Mouse (Mus musculus): ENCODE measurements around the gene Ap2b1.

The Ap2b1 gene

DNA sequence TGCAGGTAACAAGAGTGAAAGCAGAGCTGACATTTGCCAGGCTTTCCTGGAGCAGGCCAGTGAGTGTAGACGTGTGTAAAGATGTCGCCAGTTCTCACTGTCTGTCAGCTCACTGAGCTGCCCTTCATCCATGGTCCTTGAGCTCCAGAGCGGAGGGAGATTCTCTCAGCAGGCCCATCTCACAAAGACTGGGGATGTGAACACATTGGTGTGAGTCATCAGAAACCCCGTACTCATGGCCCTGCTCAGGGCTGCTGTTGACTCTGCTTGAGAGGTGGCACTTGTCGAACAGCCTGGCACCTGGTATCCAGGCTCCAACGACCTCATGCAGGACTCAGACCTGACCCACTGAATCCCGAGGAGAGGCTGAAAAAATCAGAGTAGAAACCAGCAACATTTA is 105.0 kb downstream of the Ap2b1 start:
- DNase-seq, result no peak

DNA sequence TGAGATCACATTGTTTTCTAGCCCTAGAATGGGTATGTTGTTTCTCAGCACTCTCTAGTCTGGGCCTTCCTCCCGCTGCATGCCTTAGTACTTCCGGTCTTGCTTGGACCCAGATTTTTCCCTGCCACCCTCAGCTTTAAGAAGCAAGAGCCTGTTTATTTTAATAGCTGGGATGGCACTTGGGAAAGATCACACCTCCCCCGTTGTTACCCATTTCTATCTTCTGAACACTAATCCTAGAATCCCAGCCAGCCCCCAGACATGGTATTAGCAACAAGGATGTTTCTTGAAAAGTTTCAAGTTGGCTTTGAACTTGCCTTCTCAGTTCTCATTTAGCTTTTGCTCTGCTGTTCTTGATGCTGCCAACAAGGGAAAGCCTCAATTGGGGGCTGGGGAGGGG is 107.6 kb downstream of the Ap2b1 start:
- no peak for DNase-seq

DNA sequence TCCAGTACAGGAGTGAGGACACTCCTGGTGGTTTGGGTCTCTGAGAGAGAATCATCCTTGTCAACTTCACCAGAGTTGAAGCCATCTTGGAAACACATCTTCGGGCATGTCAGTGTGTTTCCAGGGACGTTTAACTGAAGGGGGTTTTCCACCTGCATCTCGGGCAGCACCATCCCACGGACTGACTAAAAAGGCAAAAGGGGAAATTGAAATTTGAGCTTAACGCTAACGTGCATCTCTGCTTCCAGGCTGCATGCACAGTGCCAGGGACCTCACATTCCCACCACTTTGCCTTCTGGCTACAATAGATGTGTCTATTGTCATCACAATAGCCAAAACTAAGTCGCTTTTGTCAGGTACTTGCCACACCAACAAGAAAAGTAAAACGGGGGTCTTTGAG is 109.4 kb downstream of the Ap2b1 start:
- no peak for DNase-seq

DNA sequence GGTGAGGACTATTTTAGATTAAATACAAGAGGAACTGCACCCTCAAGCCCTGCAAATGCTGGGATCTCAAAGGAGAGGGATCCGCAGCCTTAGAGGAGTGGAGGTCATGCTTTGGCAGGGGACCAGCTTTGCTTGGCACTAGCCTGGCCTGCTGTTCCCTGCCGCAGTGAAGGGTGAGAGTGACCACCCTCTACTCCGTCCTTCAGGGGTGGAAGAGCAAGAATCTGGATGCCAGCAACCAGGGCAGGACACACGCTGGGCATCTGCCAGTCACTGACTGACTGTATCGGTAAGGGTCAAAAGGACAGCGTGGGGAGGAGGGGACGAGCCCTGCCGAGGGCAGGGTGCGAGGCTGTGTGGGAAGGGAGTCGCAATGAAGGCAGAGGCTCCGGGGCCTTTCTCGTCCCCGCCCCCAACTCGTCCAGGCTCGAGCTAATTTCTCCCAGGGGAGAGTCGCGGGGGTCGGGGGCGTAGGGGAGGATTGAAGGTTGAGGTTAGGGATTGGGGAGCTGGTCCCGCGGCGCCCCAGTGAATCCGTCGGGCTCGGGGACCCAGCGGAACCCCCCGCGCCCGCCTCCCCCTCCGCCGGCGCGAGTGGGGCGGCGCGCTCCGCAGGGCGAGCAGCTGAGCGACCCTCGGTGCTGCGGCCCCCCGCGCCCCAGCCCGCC is 110.4 kb downstream of the Ap2b1 start, which contains the start of gene Rasl10b:
Rasl10b (plus strand) TSS at position 51 of the 668 bp plus-strand sequence.
- no peak for DNase-seq

- DNase-seq, result no peak
Measured at GRCm38 (mm10) chr11:83409792-83410291, 111.0 kb downstream of the Ap2b1 start.

DNA sequence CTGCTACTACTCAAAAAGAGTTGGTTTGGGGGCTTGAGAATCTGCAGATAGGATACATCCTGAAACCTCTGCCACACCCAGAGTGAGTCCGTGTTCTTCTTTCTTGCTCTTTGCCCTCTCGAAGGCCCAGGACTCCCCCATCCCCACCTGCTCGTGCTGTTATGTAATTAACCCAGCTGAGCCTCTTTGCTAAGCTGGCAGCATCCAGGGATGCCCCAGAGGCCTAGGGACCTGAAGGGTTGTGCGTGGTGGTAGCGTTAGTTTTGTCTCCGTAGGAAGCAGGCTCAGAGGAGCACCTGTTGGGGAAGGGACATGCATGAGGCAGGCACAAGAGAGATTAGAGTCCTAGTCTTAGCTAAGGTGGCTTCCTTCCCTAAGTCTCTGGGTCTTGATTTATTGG is 111.7 kb downstream of the Ap2b1 start:
- no peak for DNase-seq

GRCm38 (mm10) chr11:83417080-83417479 is 118.3 kb downstream of the Ap2b1 start:
- peak in 1 of 2 experiments; percentile 27 for DNase-seq

DNA sequence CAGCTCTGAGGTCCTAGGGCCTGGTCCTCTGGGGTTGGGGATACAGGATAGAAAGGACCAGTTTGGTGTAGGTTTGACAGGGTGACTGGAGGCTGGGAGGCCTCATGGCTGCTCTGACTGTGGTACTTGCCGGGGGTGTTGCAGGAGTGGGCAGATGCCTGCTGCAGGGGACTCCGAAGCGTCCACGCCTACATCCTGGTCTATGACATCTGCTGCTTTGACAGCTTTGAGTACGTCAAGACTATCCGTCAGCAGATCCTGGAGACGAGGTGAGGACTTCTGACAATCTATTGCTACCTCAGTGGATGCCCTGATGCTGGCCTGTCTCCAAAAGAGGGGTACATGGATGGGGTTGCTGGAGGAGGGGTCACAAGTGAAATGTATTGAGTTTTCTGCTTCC is 118.9 kb downstream of the Ap2b1 start:
- no peak for DNase-seq

DNA sequence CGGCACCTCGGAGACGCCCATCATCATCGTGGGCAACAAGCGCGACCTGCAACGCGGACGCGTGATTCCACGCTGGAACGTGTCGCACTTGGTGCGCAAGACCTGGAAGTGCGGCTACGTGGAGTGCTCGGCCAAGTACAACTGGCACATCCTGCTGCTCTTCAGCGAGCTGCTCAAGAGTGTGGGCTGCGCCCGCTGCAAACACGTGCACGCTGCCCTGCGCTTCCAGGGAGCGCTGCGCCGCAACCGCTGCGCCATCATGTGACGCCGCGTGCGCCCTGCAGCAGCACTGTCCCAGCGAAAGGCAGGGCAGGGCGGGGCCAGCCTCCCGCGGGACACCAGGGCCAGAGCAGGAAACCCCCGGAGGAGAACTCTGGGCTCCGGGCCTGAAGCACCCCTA is 119.7 kb downstream of the Ap2b1 start:
- DNase-seq, result no peak

DNA sequence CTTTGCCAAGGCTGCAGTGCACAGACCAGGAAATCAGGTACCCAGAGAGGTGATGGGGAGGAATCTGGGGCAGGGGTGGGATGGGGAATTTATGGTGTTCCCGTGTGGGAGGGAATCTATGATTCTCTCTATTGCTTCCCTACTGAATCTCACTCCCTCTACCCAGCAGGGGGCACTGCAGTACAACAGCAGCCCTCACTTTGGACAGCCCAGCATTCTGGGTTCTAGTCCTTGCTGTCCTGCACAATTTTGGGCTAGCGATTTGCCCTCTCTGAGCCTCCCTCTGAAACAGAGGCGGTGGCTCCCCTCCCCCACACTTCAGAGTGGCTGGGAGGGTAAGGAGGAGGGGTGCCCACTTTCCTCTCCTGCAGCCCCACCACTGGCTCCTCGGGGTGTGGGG is 121.5 kb downstream of the Ap2b1 start:
- DNase-seq, result no peak

GRCm38 (mm10) chr11:83421305-83421704 is 122.5 kb downstream of the Ap2b1 start:
- DNase-seq, result peak in 1 of 2 experiments; percentile 59

DNA sequence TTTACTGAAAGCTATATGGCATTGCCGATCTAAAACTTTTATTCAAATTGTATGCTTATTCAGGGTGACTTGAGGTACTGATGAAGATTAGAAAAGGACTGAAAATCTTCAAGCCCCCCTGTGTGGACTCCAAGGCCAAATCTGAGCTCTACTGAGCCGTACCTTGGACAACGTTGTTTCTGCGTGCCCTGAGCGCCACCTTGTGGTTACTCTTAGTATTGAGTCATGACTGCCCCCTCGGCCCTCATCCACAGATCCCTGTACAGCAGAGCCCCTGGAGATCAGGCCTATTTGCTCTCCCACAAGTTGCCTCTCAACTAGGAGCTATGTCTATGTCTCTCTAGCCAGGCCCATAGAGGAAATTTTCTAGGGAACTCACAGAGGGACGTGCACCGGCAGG is 125.9 kb downstream of the Ap2b1 start:
- peak in 1 of 2 experiments; percentile 66 for DNase-seq

- no peak for DNase-seq
Measured at GRCm38 (mm10) chr11:83426964-83427363, 128.1 kb downstream of the Ap2b1 start.

DNA sequence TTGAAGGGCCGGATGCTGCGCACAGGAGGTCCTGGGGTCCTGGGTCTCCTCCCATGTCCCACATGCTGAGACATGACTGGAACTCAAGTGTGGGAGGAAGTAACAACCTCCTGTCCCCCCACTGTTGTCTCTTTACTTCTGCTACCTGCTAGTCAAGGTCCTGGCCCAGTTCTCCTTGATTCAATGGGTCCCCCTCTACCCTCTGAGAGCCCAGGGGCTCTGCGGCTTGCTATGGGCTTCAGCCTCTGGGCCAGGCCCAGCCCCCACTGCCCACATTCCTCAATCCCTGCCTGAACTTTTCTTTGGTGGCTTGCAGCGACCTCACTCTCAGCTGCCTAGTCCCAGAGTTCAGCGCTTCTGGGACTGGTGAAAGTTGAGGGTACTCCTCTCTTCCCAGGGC is 130.5 kb downstream of the Ap2b1 start, which contains the start of gene Gas2l2:
Gas2l2 (minus strand) TSS at position 101 of the 400 bp plus-strand sequence.
- DNase-seq, result no peak

GRCm38 (mm10) chr11:83432533-83432932 is 133.7 kb downstream of the Ap2b1 start:
- no peak for DNase-seq

DNA sequence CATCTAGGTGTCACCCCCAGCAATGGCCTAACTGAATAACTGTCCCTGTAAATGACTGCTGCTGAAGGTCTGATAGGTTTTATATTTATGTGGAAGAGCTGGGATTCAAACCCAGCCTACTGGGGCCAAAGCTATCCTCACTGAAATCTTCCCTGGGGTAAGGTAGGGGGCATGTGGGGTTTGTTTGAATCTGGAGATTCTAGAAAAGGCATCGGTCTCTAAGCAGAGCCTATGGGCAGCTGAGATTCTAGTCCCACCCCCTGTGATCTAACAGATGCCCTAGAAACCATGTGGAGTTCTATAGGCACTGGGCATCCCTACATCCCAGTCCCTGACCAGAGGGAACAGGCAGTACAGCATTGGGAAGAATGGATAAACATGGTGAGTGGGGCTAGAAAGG is 138.6 kb downstream of the Ap2b1 start, which contains the start of gene 1700020L24Rik:
1700020L24Rik (plus strand) TSS at position 301 of the 400 bp plus-strand sequence.
- no peak for DNase-seq

GRCm38 (mm10) chr11:83439426-83440060 is 140.7 kb downstream of the Ap2b1 start:
- no peak for DNase-seq

DNA sequence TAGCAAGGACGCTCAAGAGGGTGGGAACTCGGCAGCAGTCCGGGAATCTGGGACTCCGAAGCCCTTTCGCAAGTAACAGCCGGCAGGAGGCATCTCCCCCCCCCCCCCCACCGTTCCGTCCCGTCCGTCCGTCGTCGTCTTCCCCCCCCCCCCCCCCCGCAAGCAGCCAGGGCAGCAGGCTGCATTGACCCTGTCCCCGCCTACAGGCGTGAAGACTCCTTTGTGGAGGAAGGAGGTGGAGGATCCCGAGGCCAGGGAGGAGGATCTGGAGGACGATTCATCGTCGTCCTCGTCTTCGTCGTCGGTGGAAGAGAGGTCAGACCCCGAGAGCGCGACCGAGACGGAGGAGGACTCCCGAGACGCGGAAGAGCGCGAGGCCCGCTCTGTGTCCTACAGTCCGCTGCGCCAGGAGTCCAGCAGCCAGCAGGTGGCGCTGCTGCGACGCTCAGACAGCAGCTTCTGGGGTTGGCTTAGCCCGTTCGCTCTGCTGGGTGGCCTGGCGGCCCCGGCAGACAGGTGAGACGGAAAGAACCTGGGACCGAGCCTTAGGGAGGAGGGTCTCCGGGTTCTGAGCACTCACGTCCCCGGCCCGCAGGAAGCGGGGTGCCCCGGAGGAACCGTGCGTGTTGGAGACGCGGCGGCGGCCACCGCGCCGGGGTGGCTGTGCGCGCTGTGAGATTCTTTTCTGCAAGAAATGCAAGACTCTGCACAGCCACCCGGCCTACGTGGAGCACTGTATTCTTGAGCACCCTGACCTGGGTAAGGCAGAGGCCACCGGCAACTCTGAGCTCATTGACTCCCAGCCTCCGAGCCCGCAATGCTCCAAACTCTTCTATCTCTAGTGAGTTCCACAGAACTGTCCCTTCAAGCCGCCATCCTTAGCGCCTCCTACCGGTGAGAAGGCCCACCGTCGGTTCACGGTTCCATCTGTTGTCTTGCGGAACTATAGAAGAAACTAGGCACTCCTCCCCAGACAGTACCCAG is 141.5 kb downstream of the Ap2b1 start:
- peak; percentile 75 to 87 for DNase-seq

GRCm38 (mm10) chr11:83441235-83441634 is 142.4 kb downstream of the Ap2b1 start:
- no peak for DNase-seq

- peak in 1 of 2 experiments; percentile 65 for DNase-seq
Measured at GRCm38 (mm10) chr11:83442596-83443267, 143.9 kb downstream of the Ap2b1 start.

DNA sequence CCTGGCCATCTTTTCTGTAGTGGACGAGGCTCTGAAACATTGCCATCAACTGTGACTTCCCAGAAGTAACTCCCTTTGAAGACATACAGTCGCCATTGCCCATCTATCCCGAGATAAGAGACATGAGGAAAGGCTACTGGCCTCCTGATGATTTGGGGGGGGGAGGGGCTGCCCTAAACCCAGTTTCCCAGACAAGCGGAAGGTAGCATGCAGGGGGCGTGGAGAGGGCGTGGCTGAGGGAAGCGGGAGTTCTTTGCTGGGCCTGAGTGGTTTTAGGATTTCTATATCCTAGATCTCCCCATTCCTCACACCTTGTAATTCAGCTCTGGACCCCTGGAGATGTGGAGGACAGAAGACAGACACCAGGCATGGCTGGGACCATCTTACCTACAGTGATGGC is 145.0 kb downstream of the Ap2b1 start:
- DNase-seq, result no peak

GRCm38 (mm10) chr11:83445001-83445400 is 146.2 kb downstream of the Ap2b1 start:
- no peak for DNase-seq
